Mouse (Mus musculus): Measurements from ENCODE around the gene Olfr532.
"Not testable (repeated sequence)": the region's sequence is repeated elsewhere in the genome, so short reads cannot be mapped to it uniquely, and the experiment has no call there.

The Olfr532 gene

GRCm38 (mm10) chr7:140421539-140421938, at the start of gene Olfr532:
Gene Olfr532 (minus strand): TSS chr7:140421639.
- DNase-seq: no peak

GRCm38 (mm10) chr7:140463070-140463469, 41.6 kb upstream of the Olfr532 start, which contains the start of gene Olfr533:
Gene Olfr533 (plus strand): TSS chr7:140463370.
- DNase-seq: not testable (repeated sequence)

GRCm38 (mm10) chr7:140443141-140443540, 21.7 kb upstream of the Olfr532 start:
- DNase-seq: no peak

GRCm38 (mm10) chr7:140402818-140403217, 18.6 kb downstream of the Olfr532 start, which contains the start of gene Olfr531:
Gene Olfr531 (minus strand): TSS chr7:140402918.
- no peak for DNase-seq

GRCm38 (mm10) chr7:140376911-140377310, 44.5 kb downstream of the Olfr532 start:
- no peak for DNase-seq

GRCm38 (mm10) chr7:140376231-140376630, 45.2 kb downstream of the Olfr532 start, which contains the start of gene Olfr530:
Gene Olfr530 (minus strand): TSS chr7:140376331.
- no peak for DNase-seq

- no peak for DNase-seq
These were observed 47.1 kb downstream of the Olfr532 start for GRCm38 (mm10) chr7:140374300-140374699.
